Mouse (Mus musculus): ENCODE data around the gene Syt5. TPM values are rescaled to one million over a fixed set of nuclear protein-coding genes. Genes with fewer than 3 reads are reported as not detected.

Syt5 gene
- total RNA-seq, 4 experiments from 2014 or later: 251 to 286 (median 266) TPM

- DNase-seq (ENCODE audit: low spot score in 2 of 2): peak; percentile 91 to 93
These were observed 45.6 kb downstream of the Syt5 start, which contains the start of gene Ppp1r12c for GRCm38 (mm10) chr7:4501558-4502397. Ppp1r12c (minus strand) TSS chr7:4501680.

GRCm38 (mm10) chr7:4500892-4501471 is 46.4 kb downstream of the Syt5 start:
- peak; percentile 25 to 42 for DNase-seq (ENCODE audit: low spot score in 2 of 2)

- DNase-seq (ENCODE audit: low spot score in 2 of 2): no peak
These were observed 48.3 kb downstream of the Syt5 start for GRCm38 (mm10) chr7:4499034-4499433.

- DNase-seq (ENCODE audit: low spot score in 2 of 2): no peak
These were observed 49.1 kb downstream of the Syt5 start for GRCm38 (mm10) chr7:4498251-4498650.

- DNase-seq (ENCODE audit: low spot score in 2 of 2): no peak
These were observed 50.0 kb downstream of the Syt5 start for GRCm38 (mm10) chr7:4497271-4497903.

- DNase-seq (ENCODE audit: low spot score in 2 of 2): no peak
These were observed 50.9 kb downstream of the Syt5 start for GRCm38 (mm10) chr7:4496468-4496867.

GRCm38 (mm10) chr7:4493991-4494390 is 53.4 kb downstream of the Syt5 start:
- no peak for DNase-seq (ENCODE audit: low spot score in 2 of 2)

GRCm38 (mm10) chr7:4492284-4493224 is 54.8 kb downstream of the Syt5 start:
- no peak for DNase-seq (ENCODE audit: low spot score in 2 of 2)

- DNase-seq (ENCODE audit: low spot score in 2 of 2): no peak
These were observed 56.0 kb downstream of the Syt5 start for GRCm38 (mm10) chr7:4491308-4491707.

Small RNA genes within 50 kb of the gene (microRNA-seq; reads per million reads assigned to microRNA genes)
- 0 reads per million in 2 experiments for gene Gm23577

Other genes with a start within 250 kb of the Syt5 start
- not detected for gene Ncr1, start 209.8 kb downstream of the Syt5 start, total RNA-seq (2022)
- gene Gp6, start 149.8 kb downstream of the Syt5 start, total RNA-seq (2022): not detected
- gene Rdh13, start 101.9 kb downstream of the Syt5 start, total RNA-seq (2022): 10 to 100 TPM; 27.5 to 29.5 (median 27.8) TPM
- 1 to 10 TPM; 1.5 to 3.6 (median 2.9) TPM for gene Eps8l1, start 86.9 kb downstream of the Syt5 start, total RNA-seq (2022)
- gene Ppp1r12c, start 45.9 kb downstream of the Syt5 start, total RNA-seq (2022): 100 to 1,000 TPM; 142 to 158 (median 151) TPM
- 10 to 100 TPM in 1 of 4 experiments, 1 to 10 TPM in 3; 7.5 to 10.9 (median 8.2) TPM for gene Tnnt1, start 31.2 kb downstream of the Syt5 start, total RNA-seq (2022)
- gene Tnni3, start 23.3 kb downstream of the Syt5 start, total RNA-seq (2022): 1 to 10 TPM; 1.9 to 4.5 (median 4.1) TPM
- under 1 TPM; 0.22 to 0.79 (median 0.30) TPM for gene Dnaaf3, start 15.1 kb downstream of the Syt5 start, total RNA-seq (2022)
- gene Ptprh, start 56.5 kb upstream of the Syt5 start, total RNA-seq (2022): 1 to 10 TPM in 3 of 4 experiments, under 1 TPM in 1; 0.79 to 1.7 (median 1.3) TPM
- gene Tmem86b, start 83.9 kb upstream of the Syt5 start, total RNA-seq (2022): 10 to 100 TPM in 3 of 4 experiments, 1 to 10 TPM in 1; 9.1 to 12.5 (median 12.2) TPM
- 100 to 1,000 TPM; 118 to 128 (median 127) TPM for gene Ppp6r1, start 111.5 kb upstream of the Syt5 start, total RNA-seq (2022)
- 10 to 100 TPM; 83.7 to 95.5 (median 89.4) TPM for gene Hspbp1, start 137.5 kb upstream of the Syt5 start, total RNA-seq (2022)
- gene Brsk1, start 143.1 kb upstream of the Syt5 start, total RNA-seq (2022): 100 to 1,000 TPM; 377 to 435 (median 401) TPM
- under 1 TPM in 2 of 4 experiments, not detected in 2; 0.16 to 0.21 TPM for gene Tmem150b, start 177.7 kb upstream of the Syt5 start, total RNA-seq (2022)
- gene Kmt5c, start 192.6 kb upstream of the Syt5 start, total RNA-seq (2022): 10 to 100 TPM; 22.0 to 31.3 (median 25.3) TPM
- 1 to 10 TPM; 5.1 to 8.7 (median 6.8) TPM for gene Cox6b2, start 205.6 kb upstream of the Syt5 start, total RNA-seq (2022)
- not detected for gene Fam71e2, start 223.8 kb upstream of the Syt5 start, total RNA-seq (2022)
- under 1 TPM; 0.26 to 0.70 (median 0.39) TPM for gene Il11, start 235.3 kb upstream of the Syt5 start, total RNA-seq (2022)
- gene Tmem190, start 235.4 kb upstream of the Syt5 start, total RNA-seq (2022): not detected
- 1 to 10 TPM; 3.0 to 4.2 (median 3.1) TPM for gene Tmem238, start 242.1 kb upstream of the Syt5 start, total RNA-seq (2022)
- gene Rpl28, start 245.3 kb upstream of the Syt5 start, total RNA-seq (2022): 100 to 1,000 TPM; 329 to 537 (median 413) TPM

All from left cerebral cortex, adult 8-10 months (tissue).